Mouse (Mus musculus) ES-E14 (cell line): ENCODE data around the gene Zfp414. TPM values are rescaled to one million over a fixed set of nuclear protein-coding genes. Genes with fewer than 3 reads are reported as not detected.

Source experiments
- DNase-seq: peaks from one replicate; pipeline ENCODE4 v3.0.0-alpha.2; 2013; ENCODE audit warnings: low read depth, low spot score
- H3K27ac ChIP-seq: 2 replicates; pipeline ENCODE4 v1.5.1; 2012; ENCODE audit warnings: low read depth, mild to moderate bottlenecking, low read length, moderate library complexity, mixed read lengths; ENCODE audit not compliant: poor library complexity, insufficient read depth, severe bottlenecking
- H3K36me3 ChIP-seq: 2 replicates; pipeline ENCODE4 v1.6.1; 2012; ENCODE audit warnings: mild to moderate bottlenecking, low read length, moderate library complexity, mixed read lengths; ENCODE audit not compliant: control insufficient read depth, poor library complexity, insufficient read depth, severe bottlenecking
- H3K4me1 ChIP-seq, 2 experiments: fragments of 150-350 bp in 1 of 2; sonication (generic) in 1 of 2; 2 replicates each; pipeline ENCODE4 v1.6.1; 2012; ENCODE audit warnings: low read length in 2 of 2, mild to moderate bottlenecking in 1 of 2, mixed read lengths in 1 of 2; ENCODE audit not compliant: control insufficient read depth in 2 of 2, insufficient read depth in 2 of 2, poor library complexity in 1 of 2
- H3K4me3 ChIP-seq, 2 experiments: fragments of 150-350 bp in 1 of 2; sonication (generic) in 1 of 2; 2 replicates each; pipeline ENCODE4 v1.5.1; 2012; ENCODE audit warnings: low read length in 2 of 2, low read depth in 1 of 2, mild to moderate bottlenecking in 1 of 2, mixed read lengths in 1 of 2; ENCODE audit not compliant: insufficient read depth in 1 of 2, poor library complexity in 1 of 2, severe bottlenecking in 1 of 2
- H3K9ac ChIP-seq: 2 replicates; pipeline ENCODE4 v1.6.1; 2012; ENCODE audit warnings: low read depth, mild to moderate bottlenecking, low read length, mixed read lengths; ENCODE audit not compliant: poor library complexity, insufficient read depth, severe bottlenecking
- H3K9me3 ChIP-seq: fragments of 150-350 bp; sonication (generic); 2 replicates; pipeline ENCODE4 v1.6.1; 2012; ENCODE audit warnings: low read depth, mild to moderate bottlenecking, low read length; ENCODE audit not compliant: control insufficient read depth, insufficient read depth
- CHD2 ChIP-seq: IDR thresholded peaks from 2 replicates; pipeline ENCODE4 v1.6.1; 2014; ENCODE audit warnings: mild to moderate bottlenecking, low read depth, low read length, inconsistent platforms
- HCFC1 ChIP-seq: IDR thresholded peaks from 2 replicates; pipeline ENCODE4 v1.6.1; 2012; ENCODE audit warnings: low read length, inconsistent platforms, borderline replicate concordance; ENCODE audit not compliant: insufficient read depth
- MAFK ChIP-seq: IDR thresholded peaks from 2 replicates; pipeline ENCODE4 v1.6.1; 2014; ENCODE audit warnings: mild to moderate bottlenecking, low read depth, low read length, inconsistent platforms; ENCODE audit not compliant: insufficient read depth
- ZC3H11A ChIP-seq: IDR thresholded peaks from 2 replicates; pipeline ENCODE4 v1.6.1; 2012; ENCODE audit warnings: low read depth, mild to moderate bottlenecking, inconsistent platforms, low read length, borderline replicate concordance
- ZNF384 ChIP-seq: IDR thresholded peaks from 2 replicates; pipeline ENCODE4 v1.6.1; 2012; ENCODE audit warnings: low read depth, low read length, inconsistent platforms
- in situ Hi-C, 2 experiments: fragments of 600-800 bp; cut with MboI; formaldehyde crosslinking; loops; one replicate each; pipeline ENCODE4 v1.15.1; 2025; ENCODE audit warnings: low sequenced_read_pairs in 2 of 2, inconsistent platforms in 1 of 2; ENCODE audit not compliant: unreplicated experiment in 2 of 2
- total RNA-seq: library from RNA; depleted of rRNA; stranded (reverse); fragments of 300-350 nt; gene quantifications from 2 replicates; pipeline ENCODE4 v1.2.3, GENCODE M21; 2012

The Zfp414 gene
- total RNA-seq, 1 experiment = 13.6 TPM

GRCm38 (mm10) chr17:33598506-33598905, 30.4 kb upstream of the Zfp414 start:
- TF ChIP-seq ZNF384 = no peak
- no peak for TF ChIP-seq HCFC1
- no peak for TF ChIP-seq ZC3H11A
- TF ChIP-seq CHD2 = no peak
- no peak for TF ChIP-seq MAFK
- no peak for DNase-seq
- H3K27ac ChIP-seq = peak overlapping the region; percentile 59
- in situ Hi-C loops = no loop called here
- H3K4me1 ChIP-seq = peaks cover 5 to 15% of the 10 kb centered on the region in 2 experiments
- no peaks in the 10 kb centered on the region for H3K9me3 ChIP-seq
- peak overlapping the region; percentile 59 for H3K9ac ChIP-seq
- no peaks in the 10 kb centered on the region for H3K36me3 ChIP-seq
- H3K4me3 ChIP-seq = peak overlapping the region; percentile 17 to 50; a peak in 3 of 4 replicates

- in situ Hi-C loops = no loop called here
- Histone ChIP-seq H3K4me3 (no peak overlapping the region), H3K9ac (0 out of 2 replicates have a peak overlapping the region, but pooled peaks have one; percentile 16), H3K9me3 (no peaks in the 10 kb centered on the region), H3K27ac (peak overlapping the region; percentile 87), H3K4me1 (peaks cover 5 to 15% of the 10 kb centered on the region in 2 experiments), H3K36me3 (no peaks in the 10 kb centered on the region)
- DNase-seq = peak; percentile 86
- TF ChIP-seq MAFK (peak; percentile 49; the same call in 1 of the 2 replicates), HCFC1 (no peak), CHD2 (peak; percentile 81), ZNF384 (peak; percentile 98), ZC3H11A (no peak)
Observed at GRCm38 (mm10) chr17:33599836-33600475, 28.9 kb upstream of the Zfp414 start.

GRCm38 (mm10) chr17:33600831-33601230, 28.1 kb upstream of the Zfp414 start:
- DNase-seq = no peak
- in situ Hi-C loops = no loop called here
- H3K4me1 ChIP-seq = peaks cover 5 to 15% of the 10 kb centered on the region in 2 experiments
- TF ChIP-seq HCFC1 (no peak), ZNF384 (no peak), MAFK (no peak), ZC3H11A (no peak), CHD2 (no peak)
- no peaks in the 10 kb centered on the region for H3K9me3 ChIP-seq
- no peaks in the 10 kb centered on the region for H3K36me3 ChIP-seq
- peak overlapping the region in 1 of 2 experiments; percentile 54; a peak in 2 of 4 replicates for H3K4me3 ChIP-seq
- H3K9ac ChIP-seq = no peak overlapping the region
- peak overlapping the region; percentile 73 for H3K27ac ChIP-seq

- TF ChIP-seq MAFK (no peak), ZNF384 (no peak), CHD2 (no peak), HCFC1 (no peak), ZC3H11A (no peak)
- in situ Hi-C loops = no loop called here
- DNase-seq = no peak
- Histone ChIP-seq H3K9ac (peak overlapping the region; percentile 21; the same call in 1 of the 2 replicates), H3K4me3 (peak overlapping the region; percentile 41 to 54), H3K36me3 (no peaks in the 10 kb centered on the region), H3K9me3 (no peaks in the 10 kb centered on the region), H3K27ac (0 out of 2 replicates have a peak overlapping the region, but pooled peaks have one; percentile 40), H3K4me1 (peaks cover 5 to 15% of the 10 kb centered on the region in 2 experiments)
Observed at GRCm38 (mm10) chr17:33601947-33602346, 26.9 kb upstream of the Zfp414 start.
